Mouse (Mus musculus): Measurements from ENCODE around the gene Src.

GRCm38 (mm10) chr2:157395960-157396359 lies 22.3 kb upstream of the Src start:
- TF ChIP-seq EP300 (IDR thresholded peaks at IDR 0.05; ENCODE audit: low read depth) (no peak), CTCF (IDR thresholded peaks at IDR 0.05; ENCODE audit: low read depth) (no peak)
